Comparison of ENCODE assay signal across 10 mouse cellular contexts in the genomic region with DNA sequence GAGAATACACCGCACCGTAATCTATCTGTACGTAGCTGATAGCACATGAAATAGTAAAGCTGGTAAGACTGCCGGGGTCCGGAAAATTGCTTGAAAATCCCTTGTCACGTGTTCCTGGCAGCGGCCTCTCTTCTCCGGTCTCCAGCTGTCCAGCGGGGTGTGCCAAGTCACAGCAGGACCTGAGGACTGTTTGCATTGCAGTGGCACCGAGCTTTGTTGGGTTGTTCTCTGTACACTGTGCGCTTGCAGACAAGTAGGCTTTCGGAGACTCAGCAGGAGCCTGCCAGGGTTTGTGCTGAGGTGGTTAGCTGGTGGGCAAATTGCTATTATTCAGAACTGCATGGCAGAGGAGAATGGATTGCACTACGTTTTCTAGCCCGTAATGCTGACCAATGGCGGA.
DNase-seq lines count a peak whose midpoint lies in the region; ATAC-seq lines count a peak whose summit lies in the region.
"Had no signal": no experiment of that assay in that cellular context is flagged by ENCODE, and none has a peak within 500 bp of the region (broad histone marks: within the 10 kb centered on the region; RNA-seq: fewer than 3 reads in every experiment).

No protein-coding gene starts in this region.

- ATAC-seq in forebrain, embryonic 14.5 days, result peak; percentile 88

- peak overlapping the region; percentile 47 for H3K4me2 ChIP-seq in forebrain, embryonic 14.5 days (ENCODE audit: low read length)
- H3K4me2 ChIP-seq: heart, embryonic 13.5 days; liver, embryonic 13.5 days had no signal

- H3K27ac ChIP-seq in forebrain, embryonic 14.5 days (ENCODE audit: low read depth, low read length), result peak overlapping the region; percentile 49; the same call in 1 of the 2 replicates
- H3K27ac ChIP-seq: heart, embryonic 13.5 days; liver, embryonic 13.5 days had no signal

- WGBS in forebrain, embryonic 14.5 days, result 16% methylated on average over 15 of the region's 15 CpGs

- intact Hi-C loops in left cerebral cortex, postnatal 14 days (cut with DNase I), result loop anchor here (10.0 kb wide), 2 partner anchors 181 to 681 kb away; no protein-coding TSS in a partner anchor

- H3K27me3 ChIP-seq in forebrain, embryonic 14.5 days (replicated peaks; ENCODE audit: control insufficient read depth, insufficient read depth, low read length), result 0 out of 2 replicates have a peak, but pooled peaks cover 3% of the 10 kb centered on the region

- peak; percentile 21 for DNase-seq in lung, postnatal 10 days
- no peak for DNase-seq in lung, postnatal 14 days
- peak; percentile 92 for DNase-seq in forebrain, embryonic 14.5 days (ENCODE audit: low spot score)
- DNase-seq in left cerebral cortex, postnatal 14 days (ENCODE audit: low spot score in 2 of 2), result peak; percentile 15
- DNase-seq in right cerebral cortex, adult 2 months (ENCODE audit: low spot score in 2 of 2), result peak; percentile 3 to 18
- no peak for DNase-seq in spleen, adult 18-20 months
- DNase-seq in urinary bladder, postnatal 25 days (ENCODE audit: low spot score), result no peak
- DNase-seq in heart, adult 11 months, result no peak
- DNase-seq: liver, embryonic 13.5 days had no signal

- peak overlapping the region; percentile 22 for H3K4me3 ChIP-seq in forebrain, embryonic 14.5 days (ENCODE audit: low read depth, low read length)
- H3K4me3 ChIP-seq: heart, embryonic 13.5 days; liver, embryonic 13.5 days had no signal

- H3K9ac ChIP-seq in forebrain, embryonic 14.5 days (ENCODE audit: low read length), result peak overlapping the region; percentile 13; the same call in 1 of the 2 replicates
- H3K9ac ChIP-seq: heart, embryonic 13.5 days; liver, embryonic 13.5 days had no signal

- H3K9me3 ChIP-seq in forebrain, embryonic 14.5 days (replicated peaks; ENCODE audit: control insufficient read depth, low read length), result no peaks in the 10 kb centered on the region
- H3K9me3 ChIP-seq: heart, embryonic 13.5 days; liver, embryonic 13.5 days had no signal

- H3K4me1 ChIP-seq in forebrain, embryonic 14.5 days (ENCODE audit: control insufficient read depth, insufficient read depth, low read length), result peaks cover 21% of the 10 kb centered on the region
- H3K4me1 ChIP-seq: heart, embryonic 13.5 days; liver, embryonic 13.5 days had no signal

- no peaks in the 10 kb centered on the region for H3K36me3 ChIP-seq in forebrain, embryonic 14.5 days (ENCODE audit: control insufficient read depth, insufficient read depth, low read length)
- H3K36me3 ChIP-seq: heart, embryonic 13.5 days; liver, embryonic 13.5 days had no signal

Comparison
In these comparisons a context has a peak if more than half of its experiments do, and no peak if none do; other contexts are left out.
1. DNase-seq: peak in lung, postnatal 10 days (single experiment), forebrain, embryonic 14.5 days (single experiment), left cerebral cortex, postnatal 14 days (2 of 2) and right cerebral cortex, adult 2 months (2 of 2); none in lung, postnatal 14 days (single experiment), spleen, adult 18-20 months (0 of 2), urinary bladder, postnatal 25 days (single experiment) and heart, adult 11 months (single experiment).